Mouse (Mus musculus): Measurements from ENCODE around the gene Smpd3. TPM values are rescaled to one million over a fixed set of nuclear protein-coding genes. Genes with fewer than 3 reads are reported as not detected.

The Smpd3 gene
- total RNA-seq, 2 experiments from 2014 or later, result not detected

- no peak for ATAC-seq (replicated peaks; ENCODE audit: poor library complexity)
Measured at GRCm38 (mm10) chr8:106234567-106235261, 103.1 kb downstream of the Smpd3 start.

GRCm38 (mm10) chr8:106232751-106233150 lies 105.0 kb downstream of the Smpd3 start:
- ATAC-seq (replicated peaks; ENCODE audit: poor library complexity), result no peak

GRCm38 (mm10) chr8:106231536-106231935 lies 106.3 kb downstream of the Smpd3 start:
- no peak for ATAC-seq (replicated peaks; ENCODE audit: poor library complexity)

GRCm38 (mm10) chr8:106226589-106226988 lies 111.2 kb downstream of the Smpd3 start:
- peak; percentile 91 for ATAC-seq (replicated peaks; ENCODE audit: poor library complexity)

- no peak for ATAC-seq (replicated peaks; ENCODE audit: poor library complexity)
Measured at GRCm38 (mm10) chr8:106219620-106220019, 118.2 kb downstream of the Smpd3 start.

GRCm38 (mm10) chr8:106213959-106214358 lies 123.8 kb downstream of the Smpd3 start:
- no peak for ATAC-seq (replicated peaks; ENCODE audit: poor library complexity)

GRCm38 (mm10) chr8:106211421-106211820 lies 126.4 kb downstream of the Smpd3 start:
- ATAC-seq (replicated peaks; ENCODE audit: poor library complexity), result 0 out of 2 replicates have a peak, but pooled peaks have one; percentile 1

- peak; percentile 96 for ATAC-seq (replicated peaks; ENCODE audit: poor library complexity)
Measured at GRCm38 (mm10) chr8:106210821-106211345, 126.9 kb downstream of the Smpd3 start, which contains the start of the genes Slc7a6os and Prmt7. Gene Slc7a6os (minus strand): TSS chr8:106210935. Gene Prmt7 (plus strand): TSS chr8:106210936.

- ATAC-seq (replicated peaks; ENCODE audit: poor library complexity), result peak; percentile 30
Measured at GRCm38 (mm10) chr8:106210035-106210731, 127.6 kb downstream of the Smpd3 start.

Other genes with a start within 250 kb of the Smpd3 start
- not detected in 2 replicates for gene Esrp2, start 201.0 kb downstream of the Smpd3 start, total RNA-seq (2015)
- gene Esrp2, start 201.0 kb downstream of the Smpd3 start, total RNA-seq (2017), result not detected in 2 replicates
- 18.6 and 20.1 TPM in 2 replicates for gene Pla2g15, start 187.6 kb downstream of the Smpd3 start, total RNA-seq (2015)
- gene Pla2g15, start 187.6 kb downstream of the Smpd3 start, total RNA-seq (2017), result 16.0 and 18.8 TPM in 2 replicates
- 25.3 and 32.8 TPM in 2 replicates for gene Slc7a6, start 169.1 kb downstream of the Smpd3 start, total RNA-seq (2015)
- gene Slc7a6, start 169.1 kb downstream of the Smpd3 start, total RNA-seq (2017), result 20.8 and 27.6 TPM in 2 replicates
- 43.4 and 54.2 TPM in 2 replicates for gene Slc7a6os, start 127.1 kb downstream of the Smpd3 start, total RNA-seq (2015)
- 39.5 and 47.7 TPM in 2 replicates for gene Slc7a6os, start 127.1 kb downstream of the Smpd3 start, total RNA-seq (2017)
- 14.6 and 16.2 TPM in 2 replicates for gene Prmt7, start 127.1 kb downstream of the Smpd3 start, total RNA-seq (2015)
- gene Prmt7, start 127.1 kb downstream of the Smpd3 start, total RNA-seq (2017), result 41.0 and 45.8 TPM in 2 replicates
- gene Zfp90, start 77.3 kb upstream of the Smpd3 start, total RNA-seq (2015), result 5.9 and 10.2 TPM in 2 replicates
- 6.2 and 8.4 TPM in 2 replicates for gene Zfp90, start 77.3 kb upstream of the Smpd3 start, total RNA-seq (2017)
- gene 6030452D12Rik, start 162.5 kb upstream of the Smpd3 start, total RNA-seq (2015), result not detected in 2 replicates
- not detected in 2 replicates for gene 6030452D12Rik, start 162.5 kb upstream of the Smpd3 start, total RNA-seq (2017)
- gene Cdh3, start 172.9 kb upstream of the Smpd3 start, total RNA-seq (2015), result not detected in 2 replicates
- not detected in 2 replicates for gene Cdh3, start 172.9 kb upstream of the Smpd3 start, total RNA-seq (2017)
- gene Gm10073, start 235.5 kb upstream of the Smpd3 start, total RNA-seq (2015), result 111 and 130 TPM in 2 replicates
- 8.4 and 9.5 TPM in 2 replicates for gene Gm10073, start 235.5 kb upstream of the Smpd3 start, total RNA-seq (2017)